Mouse (Mus musculus) kidney, postnatal 14 days (tissue): ENCODE results near the gene Brd7.

ENCODE experiments used
- DNase-seq: peaks from one replicate; pipeline ENCODE4 v3.0.0; 2022; ENCODE audit warnings: mixed read lengths

Brd7 gene

DNA sequence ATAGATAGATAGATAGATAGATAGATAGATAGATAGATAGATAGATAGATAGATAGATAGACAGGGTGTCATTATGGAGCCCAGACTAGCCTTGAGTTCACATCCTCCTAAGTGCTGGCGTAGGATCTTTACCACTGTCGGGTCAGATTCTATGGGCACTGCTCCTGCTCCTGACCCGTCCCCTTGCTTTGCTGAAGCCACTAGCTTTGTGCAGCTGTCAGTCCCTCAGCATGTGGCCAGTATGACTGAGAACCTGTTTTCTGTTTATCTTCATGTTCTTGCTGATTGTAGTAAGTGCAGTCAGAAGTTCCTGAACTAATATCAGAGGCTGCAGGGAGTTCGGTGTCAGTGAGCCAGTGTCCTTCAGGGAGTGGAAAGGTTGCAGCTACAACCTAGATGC is 54.3 kb downstream of the Brd7 start:
- DNase-seq, result no peak

DNA sequence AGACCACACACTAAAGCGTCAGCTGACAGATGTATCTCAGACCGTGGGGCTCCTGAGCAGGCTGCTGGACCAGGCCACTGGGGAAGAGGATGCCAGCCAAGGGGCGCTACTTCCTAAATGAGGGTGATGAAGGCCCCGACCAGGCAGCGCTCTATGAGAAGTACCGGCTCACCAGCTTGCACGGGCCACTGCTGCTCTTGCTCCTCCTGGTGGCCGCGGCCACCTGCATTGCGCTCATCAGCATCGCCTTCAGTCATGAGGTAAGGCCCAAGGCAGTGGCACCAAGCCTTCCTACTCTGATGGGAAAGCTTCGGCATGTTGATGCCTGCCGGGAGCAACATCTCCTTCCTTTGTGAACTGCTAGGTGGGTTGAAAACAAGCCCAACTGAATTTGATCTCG is 55.5 kb downstream of the Brd7 start:
- DNase-seq, result no peak

DNA sequence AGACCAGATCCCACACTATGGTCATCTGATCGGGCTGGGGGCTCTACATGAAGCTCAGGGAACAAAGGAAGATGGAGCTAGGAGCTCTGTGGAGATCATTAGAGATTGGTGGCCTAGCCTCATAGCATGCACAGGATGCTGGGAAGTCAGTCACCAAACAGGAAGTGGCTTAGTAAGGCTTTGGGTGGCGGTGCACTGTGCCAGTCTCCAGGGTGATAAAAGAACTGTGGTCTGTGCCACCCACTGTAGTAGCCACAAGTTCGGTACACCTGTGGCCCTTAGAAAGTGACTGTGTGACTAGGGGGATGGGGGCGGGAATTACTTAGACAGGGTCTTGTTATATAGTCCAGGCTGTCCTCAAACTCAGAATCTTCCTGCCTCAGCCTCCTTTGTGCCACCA is 56.2 kb downstream of the Brd7 start:
- no peak for DNase-seq

DNA sequence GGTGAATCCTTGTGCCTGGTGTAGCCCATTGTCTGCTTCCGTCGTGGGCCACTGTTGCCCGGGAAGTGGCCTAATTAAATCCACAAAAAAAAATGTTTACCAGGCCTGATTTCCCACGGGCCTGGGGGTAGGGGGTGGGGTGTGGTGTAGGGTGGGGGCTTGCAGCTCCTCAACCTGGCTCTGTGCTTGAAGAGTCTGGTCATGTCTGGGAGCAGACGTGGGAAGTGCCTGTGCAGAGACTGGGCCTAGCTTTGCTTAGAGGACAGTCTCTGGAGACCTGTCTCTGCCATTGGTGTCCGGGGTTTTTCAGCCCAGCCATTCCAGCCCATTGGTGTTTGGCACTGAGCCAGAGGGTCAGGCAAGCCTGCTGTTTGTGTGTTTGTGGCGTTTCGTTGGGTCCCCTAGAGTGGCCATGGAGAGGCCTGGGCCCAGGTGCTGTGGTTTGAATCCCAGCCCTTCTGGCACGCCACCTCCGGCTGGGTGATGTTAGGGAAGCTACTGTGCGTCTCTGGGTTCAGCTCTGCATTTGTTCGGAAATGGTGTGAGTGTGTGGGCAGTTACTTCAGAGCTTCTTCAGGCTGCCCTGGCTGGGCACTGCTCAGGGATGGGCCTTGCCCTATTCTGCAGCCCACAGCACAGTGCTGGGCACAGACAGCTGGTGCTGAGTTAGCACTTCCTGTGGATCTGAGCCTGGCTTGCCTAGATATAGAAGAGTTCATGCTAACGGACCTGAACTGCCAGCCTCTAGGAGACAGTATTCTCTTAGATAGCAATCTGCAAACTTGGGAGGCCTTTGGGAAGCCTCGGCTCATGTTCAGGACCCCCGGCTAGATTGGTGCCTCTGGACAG is 60.2 kb downstream of the Brd7 start:
- no peak for DNase-seq

DNA sequence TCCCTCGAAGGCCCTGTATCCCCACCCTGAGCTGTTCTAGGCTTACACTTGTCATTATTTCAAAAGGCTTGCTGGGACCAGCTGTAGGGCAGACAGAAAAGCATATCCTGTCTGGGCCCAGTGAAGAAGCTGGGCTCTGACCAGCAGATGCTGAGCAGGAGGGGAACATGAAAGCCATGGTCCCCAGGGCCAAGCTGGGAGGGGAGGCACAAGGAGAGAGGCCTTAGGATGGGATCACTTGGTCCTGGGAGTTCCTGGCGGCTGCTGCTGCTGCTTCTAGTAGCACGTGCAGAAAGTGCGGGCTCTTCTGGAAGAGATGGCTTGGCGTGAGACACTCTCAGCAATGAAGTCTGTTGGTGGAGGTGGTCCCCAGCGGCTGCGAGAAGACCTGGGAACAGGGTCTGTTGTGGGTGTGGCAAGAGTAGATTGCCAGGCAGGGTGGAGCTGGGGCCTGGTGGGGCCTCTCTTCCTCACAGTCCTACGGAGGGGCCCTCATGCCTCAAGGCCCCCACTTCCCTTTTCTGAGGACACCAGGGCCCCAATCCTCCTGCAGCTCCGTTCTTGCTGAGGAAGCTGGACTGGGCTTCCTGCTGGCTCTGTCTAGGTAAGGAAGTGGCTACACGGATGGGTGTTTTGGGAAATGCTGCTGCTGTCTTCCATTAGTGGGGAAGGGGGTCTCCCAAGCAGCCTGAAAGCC is 61.9 kb downstream of the Brd7 start:
- no peak for DNase-seq

DNA sequence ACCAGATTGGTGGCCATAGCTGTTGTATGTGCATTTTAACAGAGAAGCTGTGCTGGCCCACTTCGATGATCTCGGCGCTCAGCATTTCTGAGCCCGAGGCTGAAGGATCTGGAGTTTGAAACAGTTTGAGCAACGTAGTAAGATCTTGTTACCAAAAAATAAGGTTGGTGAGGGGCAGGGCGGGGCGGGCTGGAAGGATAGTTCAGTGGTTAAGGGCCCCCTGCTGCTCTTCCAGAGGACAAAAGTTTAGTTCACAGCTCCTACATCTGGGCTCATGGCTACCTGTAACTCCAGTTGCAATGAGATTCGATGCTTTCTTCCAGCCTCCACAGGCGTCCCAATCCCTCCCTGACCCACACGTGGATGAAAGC is 63.3 kb downstream of the Brd7 start:
- DNase-seq, result no peak

DNA sequence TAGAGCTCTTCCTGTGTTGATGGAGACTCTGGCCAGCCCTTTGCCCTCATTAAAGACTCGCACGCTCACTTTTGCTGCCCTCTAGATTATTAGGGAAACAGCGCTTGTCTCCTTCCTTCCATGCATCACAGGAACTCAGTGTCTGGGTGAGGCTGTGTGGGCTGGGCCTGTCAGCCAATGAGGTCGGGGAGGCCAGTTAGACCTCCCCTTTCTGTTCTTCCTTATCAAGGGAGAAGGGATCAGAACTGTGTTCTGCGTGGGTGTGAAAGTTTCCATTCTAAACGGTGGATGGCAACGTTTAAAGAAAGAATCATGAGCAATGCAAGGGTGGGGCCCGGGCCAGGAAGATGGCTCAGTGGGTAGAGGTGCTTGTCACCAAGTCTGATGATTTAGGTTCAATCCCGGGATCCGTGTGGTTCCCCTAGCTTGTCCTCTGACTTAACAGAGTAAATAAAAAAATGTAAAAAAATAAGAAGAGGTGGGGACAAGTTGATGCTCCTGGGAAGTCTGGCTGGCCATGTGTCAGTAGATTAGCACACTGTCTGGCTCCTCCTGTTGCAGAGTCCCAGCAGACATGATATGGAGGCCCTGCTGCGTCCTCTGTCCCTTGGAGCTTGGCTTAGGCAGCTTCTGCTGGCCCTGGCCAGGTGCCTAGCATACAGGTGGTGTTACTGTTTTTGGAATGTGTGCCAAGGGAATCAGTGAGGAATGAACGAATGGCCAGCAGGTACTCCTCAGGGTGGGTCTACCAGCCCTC is 63.8 kb downstream of the Brd7 start:
- peak; percentile 18 for DNase-seq

DNA sequence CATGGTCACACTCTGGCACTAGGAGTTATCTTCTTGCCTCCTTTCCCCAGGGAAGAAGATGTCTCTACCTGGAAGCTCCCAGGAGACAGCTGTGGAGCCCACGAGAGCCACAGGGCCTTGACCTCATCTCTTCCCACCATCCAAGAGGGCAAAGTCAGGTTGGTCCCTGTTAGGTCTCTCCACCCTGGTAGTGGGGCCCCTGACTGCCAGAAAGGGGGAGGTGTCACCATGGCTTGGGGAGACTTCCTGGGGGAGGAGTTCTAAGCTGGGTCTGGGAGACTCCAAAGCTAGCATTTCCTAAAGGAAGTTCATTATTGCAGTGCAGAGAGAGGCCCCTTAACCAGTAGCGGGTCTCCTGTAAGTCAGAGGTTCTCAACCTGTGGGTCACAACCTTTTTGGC is 67.0 kb downstream of the Brd7 start:
- DNase-seq, result no peak

DNA sequence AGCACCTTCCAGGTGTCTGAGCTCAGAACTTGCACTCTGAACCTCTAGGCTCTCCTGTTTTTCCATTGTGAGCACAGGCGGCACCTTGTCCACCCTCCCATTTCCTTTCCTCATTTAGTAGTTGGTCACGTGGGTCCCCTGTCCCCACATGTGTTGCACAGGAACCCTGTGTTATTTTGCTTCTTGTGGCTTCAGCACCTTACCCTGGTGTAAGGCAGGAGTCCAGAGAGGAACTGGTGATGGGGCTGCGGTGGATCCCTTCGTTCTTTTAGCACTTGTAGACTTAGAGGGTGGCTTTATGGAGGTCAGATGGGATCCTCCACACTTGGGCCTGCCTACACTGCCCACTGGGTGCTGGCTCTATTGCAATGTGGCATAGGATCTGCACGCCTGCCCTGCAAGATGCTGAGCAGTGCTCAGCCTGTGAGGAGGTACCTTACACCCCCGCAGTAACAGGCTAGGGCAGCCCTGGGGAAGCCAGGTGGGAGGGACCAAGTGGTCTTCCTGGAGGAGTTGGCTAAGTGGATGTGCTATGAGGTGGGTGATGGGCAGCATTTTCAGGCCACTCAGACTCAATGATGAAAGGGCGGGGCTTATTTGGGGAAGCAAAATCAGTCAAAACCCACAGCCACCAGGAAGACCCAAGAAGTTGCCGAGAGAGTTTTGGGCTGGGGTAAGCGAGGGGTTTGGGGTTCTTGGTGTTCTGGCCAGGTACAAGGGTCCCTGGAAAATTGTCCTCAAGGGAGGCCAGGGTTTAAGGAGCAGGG is 68.2 kb downstream of the Brd7 start:
- DNase-seq, result no peak

DNA sequence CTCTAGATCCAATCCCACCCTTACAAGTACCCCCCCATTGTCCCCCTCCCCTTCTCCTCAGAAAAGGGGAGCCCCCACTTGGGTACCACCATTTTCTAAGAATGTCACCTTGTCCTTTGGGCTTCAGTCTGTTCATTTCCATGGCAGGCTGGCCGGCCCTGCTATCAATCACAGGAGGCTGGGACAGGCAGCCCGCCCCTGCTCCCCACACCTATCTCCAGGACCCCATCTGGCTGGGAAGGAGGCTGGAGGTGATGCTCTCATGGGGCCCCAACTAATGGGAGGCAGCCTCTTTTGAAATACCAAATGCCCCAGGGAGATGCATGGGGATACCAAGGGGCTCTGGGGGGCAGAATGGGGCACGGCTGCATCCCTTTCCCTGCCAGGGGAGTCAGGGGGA is 69.1 kb downstream of the Brd7 start:
- no peak for DNase-seq

DNA sequence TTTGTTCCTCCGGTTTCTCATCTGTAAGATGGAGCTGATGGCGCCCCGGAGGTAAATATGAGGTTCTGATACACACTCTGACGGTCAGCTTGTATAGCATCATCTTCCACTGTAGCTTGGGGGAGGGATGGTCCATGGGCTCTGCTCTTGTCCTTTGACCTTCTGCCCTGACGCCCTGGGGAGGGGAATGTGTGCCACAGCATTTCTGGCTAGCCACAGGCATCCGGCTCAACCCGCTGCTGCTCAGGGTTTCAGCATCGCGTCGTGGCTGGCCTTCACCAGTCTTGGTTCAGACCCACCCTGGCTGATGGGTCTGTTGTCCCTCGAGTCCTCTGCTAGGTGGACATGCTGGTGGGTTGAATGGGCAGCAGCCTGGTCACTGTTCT is 70.7 kb downstream of the Brd7 start:
- DNase-seq, result no peak

DNA sequence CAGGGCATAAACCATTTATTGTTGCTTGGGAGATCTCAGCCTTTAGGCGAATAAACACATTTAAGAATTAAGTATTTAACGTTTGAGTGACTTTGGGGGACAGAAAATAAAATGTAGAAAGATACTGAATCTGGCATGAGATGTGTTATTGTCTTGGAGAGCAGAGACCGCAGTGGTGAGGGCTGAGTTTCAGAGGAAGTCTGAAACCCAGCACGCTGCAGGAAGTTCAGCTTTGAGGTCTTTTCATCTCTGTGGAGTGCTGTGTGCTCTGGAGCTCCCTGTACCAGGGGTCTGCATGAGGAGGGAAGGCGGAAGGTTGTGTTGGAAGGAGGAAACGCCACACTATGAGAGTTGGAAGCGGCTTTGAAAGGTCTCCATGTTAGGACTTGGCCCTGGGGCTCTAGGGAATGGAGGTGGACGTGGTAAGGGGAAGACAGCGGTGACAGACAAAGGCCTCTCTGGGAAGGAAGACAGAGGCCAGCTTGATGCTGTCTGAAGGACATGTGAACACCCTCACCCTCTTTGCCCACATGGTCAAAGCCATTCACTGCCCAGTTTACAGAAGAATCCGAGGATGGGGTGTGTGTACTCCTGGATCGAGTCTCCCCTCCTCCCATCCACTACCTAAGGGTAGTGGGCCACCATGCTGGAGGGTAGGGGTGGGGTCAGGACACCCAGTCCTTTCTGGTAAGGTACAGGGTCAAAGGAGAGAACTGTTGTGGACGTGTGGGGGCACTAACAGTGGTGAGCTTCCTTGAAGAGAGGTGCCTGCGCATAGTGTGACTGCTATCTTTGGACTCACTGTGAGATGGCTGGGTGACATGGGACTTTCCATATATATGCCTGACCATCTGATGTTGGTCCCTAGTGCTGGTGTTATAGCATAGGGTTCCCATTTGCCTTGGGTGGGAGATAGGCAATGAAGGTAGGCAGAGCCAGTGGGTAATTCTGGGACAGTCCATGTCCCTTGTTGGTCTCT is 71.4 kb downstream of the Brd7 start:
- no peak for DNase-seq

DNA sequence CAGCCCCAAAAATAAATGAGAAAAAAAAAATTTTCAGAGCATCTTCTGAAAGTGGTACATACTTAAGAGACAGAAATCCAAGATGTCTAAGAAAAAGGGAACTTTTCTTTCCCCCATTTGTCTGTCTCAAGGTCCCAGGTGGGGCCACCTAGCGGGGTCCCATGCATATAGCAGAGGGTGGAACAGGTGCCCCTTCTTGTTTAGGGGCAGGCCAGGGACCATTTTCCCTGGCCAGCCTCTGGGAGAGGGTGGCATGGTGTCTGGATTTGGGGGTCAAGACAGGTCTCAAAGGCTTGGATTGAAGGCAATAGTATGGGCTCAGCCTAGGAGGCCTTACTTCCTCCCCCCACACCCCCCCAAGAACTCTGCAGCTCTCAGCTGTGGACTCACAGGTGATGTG is 72.1 kb downstream of the Brd7 start:
- DNase-seq, result no peak

DNA sequence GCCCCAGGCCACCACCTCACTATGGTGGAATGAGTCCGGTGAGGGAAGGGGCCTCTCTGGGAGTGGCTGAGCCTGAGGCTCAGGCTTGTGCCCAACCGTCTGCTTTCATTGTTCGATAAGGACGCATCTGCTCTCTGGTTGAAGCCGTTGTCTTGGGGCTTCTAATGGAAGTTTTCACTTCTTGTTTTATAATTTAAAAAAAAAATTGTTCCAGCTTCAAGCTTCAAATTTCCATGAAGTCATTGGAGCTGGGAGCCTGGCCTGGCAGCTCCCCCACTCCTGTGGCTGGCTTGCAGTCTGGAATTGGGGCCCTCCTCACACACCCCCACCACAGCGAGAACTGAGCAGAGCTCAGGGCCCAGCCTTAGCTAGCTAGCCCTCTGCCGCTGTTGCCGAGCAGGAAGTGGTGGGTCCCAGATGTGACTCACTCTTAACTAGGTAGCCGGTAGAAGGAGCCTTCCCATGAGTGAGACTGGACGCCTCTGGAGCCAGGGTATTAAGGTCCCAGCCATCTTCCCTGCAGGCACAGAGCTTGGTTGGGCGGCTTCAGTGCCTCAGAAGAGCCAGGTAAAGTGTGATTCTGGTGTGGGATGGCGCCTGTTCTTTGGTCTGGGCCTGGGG is 73.3 kb downstream of the Brd7 start:
- no peak for DNase-seq

DNA sequence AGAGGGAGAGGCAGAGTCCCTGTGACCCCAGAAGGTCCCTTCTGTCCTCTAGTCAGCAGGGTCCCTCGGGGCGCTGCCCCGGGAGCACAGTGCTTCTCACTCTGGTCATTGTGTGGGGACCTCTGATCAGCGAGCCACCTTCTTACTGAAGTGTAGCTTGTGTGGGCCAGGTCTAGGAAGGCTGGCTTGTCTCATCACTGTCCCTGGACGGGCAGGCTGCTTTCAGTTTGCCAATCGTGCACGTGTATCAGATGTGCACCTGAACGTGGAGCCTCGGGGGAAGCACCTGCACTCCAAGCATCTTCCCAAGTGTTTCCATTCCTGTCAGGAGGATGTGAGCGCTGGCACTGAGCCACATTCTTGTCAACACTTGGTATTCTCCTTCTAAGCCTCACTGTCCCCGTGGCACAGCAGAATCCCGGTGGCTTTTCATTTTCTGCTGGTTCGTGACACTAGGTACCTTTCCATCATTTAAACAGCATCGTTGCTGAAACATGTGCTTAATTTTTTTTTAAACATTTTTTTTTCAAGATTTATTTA is 75.5 kb downstream of the Brd7 start:
- no peak for DNase-seq

DNA sequence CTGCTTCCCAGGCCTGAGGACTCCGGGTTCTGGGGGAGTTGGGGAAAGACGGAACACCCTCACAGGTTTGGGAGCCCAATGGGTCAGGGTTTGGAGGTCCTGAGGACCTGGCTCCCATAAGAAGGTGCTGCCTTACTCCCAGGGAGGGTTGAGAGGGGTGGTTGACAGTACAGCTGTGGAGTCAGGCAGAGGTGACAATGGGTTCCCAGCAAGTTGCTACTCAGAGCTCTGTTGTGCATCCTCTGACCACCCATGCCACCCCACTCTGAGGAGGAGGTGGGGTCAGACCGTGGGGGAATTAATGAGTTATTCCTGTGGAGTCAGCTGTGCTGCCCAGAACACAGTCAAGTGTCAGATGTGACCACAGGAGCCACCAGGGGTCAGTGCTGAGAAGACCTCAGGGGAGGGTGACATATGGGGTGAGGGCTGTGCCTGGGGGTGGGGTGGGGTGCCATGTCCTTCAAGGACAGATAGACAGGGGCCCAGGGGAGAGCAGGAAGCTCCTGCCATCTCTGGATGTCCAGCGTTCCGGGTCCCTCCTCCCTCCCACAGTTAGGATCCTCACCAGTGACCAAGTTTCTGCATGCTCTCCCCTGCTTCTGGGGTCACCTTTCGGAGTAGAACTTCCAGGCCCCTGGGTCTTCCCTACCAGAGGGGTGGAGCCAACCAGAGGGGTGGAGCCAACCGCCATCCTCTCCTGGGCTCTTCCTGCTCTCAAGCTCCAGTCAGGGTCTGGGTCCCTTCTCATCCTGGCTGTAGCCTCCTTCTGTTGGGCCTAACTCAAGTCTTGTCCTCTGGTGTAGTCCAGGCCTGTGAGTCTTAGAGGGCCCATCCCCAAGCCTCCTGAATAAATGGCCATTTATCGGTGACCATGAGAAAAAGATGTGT is 76.3 kb downstream of the Brd7 start:
- no peak for DNase-seq

DNA sequence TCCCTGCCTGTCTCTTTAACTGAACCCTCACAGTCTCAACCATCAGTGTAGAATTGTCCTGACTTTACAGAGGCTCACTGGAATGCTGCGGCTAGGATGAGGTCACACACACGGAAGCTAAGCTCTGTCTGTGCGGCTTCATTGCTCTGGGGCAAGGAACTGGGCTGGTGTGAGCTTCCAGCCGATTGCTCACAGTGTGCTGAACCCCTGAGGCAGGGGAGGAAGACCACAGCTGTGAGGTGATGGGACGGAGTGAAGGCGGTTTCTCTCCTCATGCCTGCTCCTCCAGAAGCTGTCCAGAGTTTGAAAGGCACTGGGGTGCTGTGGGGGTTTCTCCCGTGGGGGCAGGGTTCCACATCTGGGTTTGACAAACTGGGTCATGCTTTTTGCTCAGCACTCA is 77.3 kb downstream of the Brd7 start:
- no peak for DNase-seq

DNA sequence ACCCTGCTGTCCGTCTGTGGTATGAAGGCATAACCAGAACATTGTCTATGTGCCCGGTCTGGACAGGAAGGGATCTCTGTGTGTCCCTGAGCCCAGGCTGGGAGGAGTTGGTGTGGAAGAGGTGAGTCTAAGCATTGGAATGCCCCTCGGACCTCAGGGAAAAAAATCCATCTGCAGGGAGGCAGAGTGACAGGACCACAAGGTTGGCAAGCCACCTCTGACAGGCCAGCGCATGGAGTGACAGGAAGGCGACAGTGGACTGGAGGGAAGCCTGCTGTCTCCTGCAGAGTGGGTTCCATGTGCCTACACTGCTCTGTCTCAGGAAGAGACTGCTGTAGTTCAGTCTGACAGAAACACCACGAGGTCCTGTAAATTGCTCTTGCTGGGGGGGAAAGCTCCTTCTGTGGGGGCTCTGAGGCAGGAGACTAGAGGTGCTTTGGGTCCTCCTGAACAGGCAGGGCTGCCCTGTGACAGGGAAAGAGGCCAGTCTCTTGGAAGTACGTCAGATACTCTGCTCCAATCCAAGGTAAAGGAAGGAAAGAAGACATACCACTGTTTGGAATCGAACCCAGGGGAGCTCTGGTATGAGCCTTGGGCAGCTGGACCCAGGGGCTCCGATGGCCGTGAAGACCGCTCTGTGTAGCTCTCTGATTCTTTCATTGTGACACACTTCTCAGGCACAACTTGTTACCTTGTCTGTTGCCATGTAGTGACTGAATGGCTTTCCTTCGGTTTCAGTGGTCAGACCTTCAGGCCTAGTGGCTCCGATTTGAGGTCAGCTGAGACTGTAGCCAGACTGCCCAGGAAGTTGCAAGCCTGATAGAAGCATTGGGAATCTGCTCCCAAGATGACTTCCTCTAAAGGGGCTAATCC is 78.5 kb downstream of the Brd7 start:
- no peak for DNase-seq

DNA sequence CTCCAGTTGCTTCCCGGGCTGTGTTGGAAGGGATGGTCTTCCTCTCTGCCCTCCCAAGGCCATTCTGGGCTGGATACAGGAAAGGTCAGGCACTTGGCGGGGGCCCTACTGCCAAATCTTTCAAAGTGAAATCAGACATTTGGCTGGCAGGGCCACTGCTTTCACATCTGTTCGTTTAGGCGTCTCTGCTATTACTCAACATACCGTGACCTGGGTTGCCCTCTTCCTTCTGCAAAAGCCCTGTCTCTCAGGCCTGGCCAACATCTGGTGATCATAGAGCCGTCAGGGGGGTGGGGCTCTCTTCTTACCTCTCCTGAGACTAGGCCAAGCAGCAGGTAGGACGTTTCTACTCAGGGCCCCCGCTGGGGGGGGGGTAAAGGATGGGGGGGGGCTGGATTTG is 79.3 kb downstream of the Brd7 start:
- DNase-seq, result peak; percentile 50
